Mouse (Mus musculus) T-helper 17 cell (primary cell): ENCODE measurements around the gene Sprr2a1.
"Not testable (repeated sequence)": the region's sequence is repeated elsewhere in the genome, so short reads cannot be mapped to it uniquely, and the experiment has no call there.

Experiments used
- in situ Hi-C, 2 experiments: fragments of 300-600 bp; cut with MboI, MseI; formaldehyde crosslinking; loops; 1 replicate in 1 of 2; 2 replicates in 1 of 2; pipeline ENCODE4 v1.15.1; 2025; ENCODE audit warnings: high pct_unique_total_duplicates in 2 of 2

Sprr2a1 gene

GRCm38 (mm10) chr3:92215569-92215968 is at the start of gene Sprr2a1, which contains the start of gene Sprr2a2:
TSS of gene Sprr2a1 (plus strand) at chr3:92215799.
TSS of gene Sprr2a2 (plus strand) at chr3:92215920.
- in situ Hi-C loops, result not testable (repeated sequence)

- in situ Hi-C loops, result no loop called here
Observed at GRCm38 (mm10) chr3:92169847-92170246, 45.8 kb upstream of the Sprr2a1 start.

- in situ Hi-C loops, result no loop called here
Observed at GRCm38 (mm10) chr3:92176880-92177279, 38.7 kb upstream of the Sprr2a1 start.

- in situ Hi-C loops, result no loop called here
Observed at GRCm38 (mm10) chr3:92195512-92196200, 19.9 kb upstream of the Sprr2a1 start.

- in situ Hi-C loops, result loop anchor here in 1 of 2 experiments (5.0 kb wide), 1 partner anchor 71 kb away; no protein-coding TSS in a partner anchor
Observed at GRCm38 (mm10) chr3:92211133-92211925, 4.3 kb upstream of the Sprr2a1 start.

GRCm38 (mm10) chr3:92212059-92212458 is 3.5 kb upstream of the Sprr2a1 start:
- in situ Hi-C loops, result loop anchor here in 1 of 2 experiments (5.0 kb wide), 1 partner anchor 70 kb away; no protein-coding TSS in a partner anchor

GRCm38 (mm10) chr3:92213651-92214050 is 1.9 kb upstream of the Sprr2a1 start:
- in situ Hi-C loops, result loop anchor here in 1 of 2 experiments (5.0 kb wide), 1 partner anchor 69 kb away; no protein-coding TSS in a partner anchor

- in situ Hi-C loops, result not testable (repeated sequence)
Observed at GRCm38 (mm10) chr3:92219031-92219430, 3.4 kb downstream of the Sprr2a1 start.

GRCm38 (mm10) chr3:92223708-92224107 is 8.1 kb downstream of the Sprr2a1 start:
- in situ Hi-C loops, result not testable (repeated sequence)

- in situ Hi-C loops, result not testable (repeated sequence)
Observed at GRCm38 (mm10) chr3:92227410-92227809, 11.8 kb downstream of the Sprr2a1 start.

GRCm38 (mm10) chr3:92236463-92237189 is 21.0 kb downstream of the Sprr2a1 start:
- in situ Hi-C loops, result loop anchor here (5.0 to 10.0 kb wide), 2 partner anchors 68 to 76 kb away; no protein-coding TSS in a partner anchor

- in situ Hi-C loops, result loop anchor here (5.0 to 10.0 kb wide), 2 partner anchors 66 to 74 kb away; no protein-coding TSS in a partner anchor
Observed at GRCm38 (mm10) chr3:92238736-92239135, 23.1 kb downstream of the Sprr2a1 start.

GRCm38 (mm10) chr3:92239197-92239596 is 23.6 kb downstream of the Sprr2a1 start:
- in situ Hi-C loops, result loop anchor here (5.0 to 10.0 kb wide), 2 partner anchors 66 to 73 kb away; no protein-coding TSS in a partner anchor

- in situ Hi-C loops, result not testable (repeated sequence)
Observed at GRCm38 (mm10) chr3:92244833-92245232, 29.2 kb downstream of the Sprr2a1 start.

GRCm38 (mm10) chr3:92246245-92246644 is 30.6 kb downstream of the Sprr2a1 start:
- in situ Hi-C loops, result not testable (repeated sequence)

- in situ Hi-C loops, result not testable (repeated sequence)
Observed at GRCm38 (mm10) chr3:92248494-92248893, 32.9 kb downstream of the Sprr2a1 start.

GRCm38 (mm10) chr3:92250450-92250849 is 34.9 kb downstream of the Sprr2a1 start:
- in situ Hi-C loops, result loop anchor here (5.0 kb wide), 2 partner anchors 37 to 43 kb away; partner anchors contain the start of gene Sprr2a3 (in 1 of the 2)

GRCm38 (mm10) chr3:92253860-92254259 is 38.3 kb downstream of the Sprr2a1 start:
- in situ Hi-C loops, result loop anchor here (5.0 kb wide), 2 partner anchors 33 to 47 kb away; partner anchors contain the start of gene Sprr2a3 (in 1 of the 2)

GRCm38 (mm10) chr3:92258526-92258925 is 42.9 kb downstream of the Sprr2a1 start:
- in situ Hi-C loops, result not testable (repeated sequence)

- in situ Hi-C loops, result loop anchor here in 1 of 2 experiments (5.0 kb wide), 1 partner anchor 56 kb away; no protein-coding TSS in a partner anchor
Observed at GRCm38 (mm10) chr3:92263462-92263861, 47.9 kb downstream of the Sprr2a1 start.
